Mouse (Mus musculus) forebrain, embryonic 13.5 days (tissue): ENCODE results near the gene Cmtm2b. TPM values are rescaled to one million over a fixed set of nuclear protein-coding genes. Genes with fewer than 3 reads are reported as not detected.

Experiments
- ATAC-seq: fragments of 200-750 bp; cut with Nextera tagmentation; 2 replicates; pipeline ENCODE4 v1.8.0; 2017
- H3K27ac ChIP-seq: fragments of 300-500 bp; sonication (generic); 2 replicates; pipeline ENCODE4 v1.5.1; 2015; ENCODE audit warnings: inconsistent platforms, mild to moderate bottlenecking, moderate library complexity
- H3K27me3 ChIP-seq: fragments of 300-500 bp; sonication (generic); 2 replicates; pipeline ENCODE4 v1.6.1; 2015; ENCODE audit warnings: mild to moderate bottlenecking, inconsistent platforms
- H3K36me3 ChIP-seq: fragments of 300-500 bp; sonication (generic); 2 replicates; pipeline ENCODE4 v1.6.1; 2015; ENCODE audit warnings: mild to moderate bottlenecking, inconsistent platforms; ENCODE audit not compliant: poor library complexity, severe bottlenecking
- H3K4me1 ChIP-seq: fragments of 300-500 bp; sonication (generic); 2 replicates; pipeline ENCODE4 v1.6.1; 2015; ENCODE audit warnings: inconsistent platforms
- H3K4me2 ChIP-seq: fragments of 300-500 bp; sonication (generic); 2 replicates; pipeline ENCODE4 v1.6.1; 2015; ENCODE audit warnings: inconsistent platforms, mild to moderate bottlenecking, moderate library complexity
- H3K4me3 ChIP-seq: fragments of 300-500 bp; sonication (generic); 2 replicates; pipeline ENCODE4 v1.5.1; 2015; ENCODE audit warnings: mild to moderate bottlenecking, inconsistent platforms
- H3K9ac ChIP-seq: fragments of 300-500 bp; sonication (generic); 2 replicates; pipeline ENCODE4 v1.6.1; 2015; ENCODE audit warnings: mild to moderate bottlenecking, inconsistent platforms
- H3K9me3 ChIP-seq: fragments of 300-500 bp; sonication (generic); replicated peaks from 2 replicates; pipeline ENCODE4 v1.6.1; 2016; ENCODE audit warnings: inconsistent platforms
- WGBS: fragments of 180-500 bp; shearing (Covaris S2); methylation state at CpG from one replicate; pipeline ENCODE4 v1.1.7; 2015; 5-methylcytosine and 5-hydroxymethylcytosine counted together
- polyA plus RNA-seq: library from polyadenylated mRNA; unstranded; fragments of >200 nt; fragmentation: Nextera tagmentation; extraction: Ambion mirVana; gene quantifications from 2 replicates; pipeline ENCODE4 v1.2.1, GENCODE M21; 2015

Gene Cmtm2b
- polyA plus RNA-seq, 1 experiment from 2014 or later: not detected

- no peaks in the 10 kb centered on the region for H3K27me3 ChIP-seq
- H3K4me2 ChIP-seq: no peak overlapping the region
- H3K36me3 ChIP-seq: peaks cover 21% of the 10 kb centered on the region; the same call in 1 of the 2 replicates
- H3K27ac ChIP-seq: no peak overlapping the region
- H3K9ac ChIP-seq: no peak overlapping the region
- no peak overlapping the region for H3K4me3 ChIP-seq
- peaks cover 10% of the 10 kb centered on the region; the same call in 1 of the 2 replicates for H3K4me1 ChIP-seq
- no peak for ATAC-seq
- no peaks in the 10 kb centered on the region for H3K9me3 ChIP-seq
- WGBS: 92% methylated on average over 5 of the region's 5 CpGs
Observed at GRCm38 (mm10) chr8:104344622-104345021, 22.6 kb downstream of the Cmtm2b start.

DNA sequence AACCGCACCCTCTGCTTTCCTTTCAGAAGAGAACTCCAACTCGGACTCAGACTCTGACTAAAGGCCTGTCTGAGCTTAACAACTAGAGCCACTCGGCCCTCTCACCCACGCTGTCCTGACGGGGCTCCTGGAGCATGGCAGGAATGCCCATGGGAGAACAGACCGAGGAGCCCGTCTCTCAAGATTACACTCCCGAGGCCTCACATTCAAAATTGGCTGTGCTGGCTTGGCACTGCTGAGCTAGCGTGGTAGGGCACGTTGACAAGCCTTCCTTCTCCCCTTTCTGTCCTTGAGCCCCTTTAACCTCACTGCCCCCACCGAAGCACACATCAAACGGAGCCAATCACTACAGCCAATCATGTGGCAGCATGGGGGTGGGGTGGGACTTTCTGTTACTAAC, 24.7 kb downstream of the Cmtm2b start:
- no peak overlapping the region for H3K27ac ChIP-seq
- no peaks in the 10 kb centered on the region for H3K27me3 ChIP-seq
- no peak overlapping the region for H3K4me3 ChIP-seq
- H3K4me1 ChIP-seq: 0 out of 2 replicates have a peak, but pooled peaks cover under 1% of the 10 kb centered on the region
- ATAC-seq: no peak
- H3K36me3 ChIP-seq: peaks cover 29% of the 10 kb centered on the region; the same call in 1 of the 2 replicates
- H3K9ac ChIP-seq: no peak overlapping the region
- WGBS: 61% methylated on average over 12 of the region's 12 CpGs
- H3K4me2 ChIP-seq: no peak overlapping the region
- H3K9me3 ChIP-seq: no peaks in the 10 kb centered on the region

GRCm38 (mm10) chr8:104348971-104349370, 26.9 kb downstream of the Cmtm2b start:
- Histone ChIP-seq H3K9me3 (no peaks in the 10 kb centered on the region), H3K27ac (no peak overlapping the region), H3K27me3 (no peaks in the 10 kb centered on the region), H3K36me3 (peaks cover 37% of the 10 kb centered on the region), H3K4me2 (no peak overlapping the region), H3K4me1 (peaks cover 10% of the 10 kb centered on the region; the same call in 1 of the 2 replicates), H3K4me3 (no peak overlapping the region), H3K9ac (no peak overlapping the region)
- ATAC-seq: no peak
- 95% methylated on average over 5 of the region's 5 CpGs for WGBS

DNA sequence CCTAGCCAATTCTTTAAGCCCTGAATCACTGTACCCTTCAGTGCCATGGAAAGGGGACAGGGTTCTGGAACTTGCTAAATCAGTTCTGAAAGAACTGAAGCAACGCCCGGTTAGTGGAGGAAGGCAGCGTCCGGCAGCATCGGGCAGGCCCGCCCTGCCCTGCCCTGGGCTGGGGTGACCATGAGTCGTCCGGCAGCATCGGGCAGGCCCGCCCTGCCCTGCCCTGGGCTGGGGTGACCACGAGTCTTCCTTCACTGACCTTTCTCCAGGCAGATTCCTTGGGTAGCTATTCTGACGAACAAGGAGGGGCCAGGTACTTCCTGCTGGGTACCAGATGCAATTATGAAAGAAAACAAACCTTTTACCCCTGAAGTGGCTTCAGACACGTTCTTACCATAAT, 28.0 kb downstream of the Cmtm2b start:
- no peaks in the 10 kb centered on the region for H3K27me3 ChIP-seq
- ATAC-seq: no peak
- H3K4me1 ChIP-seq: peaks cover 10% of the 10 kb centered on the region; the same call in 1 of the 2 replicates
- H3K27ac ChIP-seq: no peak overlapping the region
- 88% methylated on average over 13 of the region's 13 CpGs for WGBS
- H3K36me3 ChIP-seq: peaks cover 46% of the 10 kb centered on the region
- no peak overlapping the region for H3K9ac ChIP-seq
- H3K4me2 ChIP-seq: no peak overlapping the region
- no peaks in the 10 kb centered on the region for H3K9me3 ChIP-seq
- no peak overlapping the region for H3K4me3 ChIP-seq

- 52% methylated on average over 5 of the region's 5 CpGs for WGBS
- Histone ChIP-seq H3K4me2 (no peak overlapping the region), H3K4me3 (no peak overlapping the region), H3K36me3 (peaks cover 42% of the 10 kb centered on the region), H3K27ac (no peak overlapping the region), H3K4me1 (peaks cover 10% of the 10 kb centered on the region; the same call in 1 of the 2 replicates), H3K9ac (no peak overlapping the region), H3K27me3 (no peaks in the 10 kb centered on the region), H3K9me3 (no peaks in the 10 kb centered on the region)
- ATAC-seq: peak; percentile 30; the same call in 1 of the 2 replicates
Observed at GRCm38 (mm10) chr8:104353186-104353585, 31.2 kb downstream of the Cmtm2b start.

DNA sequence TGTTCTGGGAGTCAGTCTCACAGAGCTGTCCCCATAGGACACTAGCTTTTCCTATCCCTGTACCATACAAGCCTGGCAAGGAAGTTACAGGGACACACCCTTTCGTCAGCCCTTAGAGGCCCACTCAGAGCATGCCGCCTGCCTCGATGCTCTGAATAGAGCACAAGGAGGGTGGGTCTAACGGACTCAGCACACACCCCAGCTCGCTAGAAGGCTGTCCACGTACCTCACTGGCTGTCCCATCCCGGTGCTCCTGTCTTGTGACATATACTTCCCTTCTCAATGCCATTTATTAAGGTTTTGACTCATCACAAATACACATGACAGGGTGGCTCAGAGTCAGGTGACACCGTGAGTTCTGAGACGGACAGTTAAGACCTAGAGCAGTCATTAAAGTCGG, 32.5 kb downstream of the Cmtm2b start:
- Histone ChIP-seq H3K36me3 (peaks cover 35% of the 10 kb centered on the region), H3K9me3 (no peaks in the 10 kb centered on the region), H3K27ac (no peak overlapping the region), H3K9ac (no peak overlapping the region), H3K4me2 (no peak overlapping the region), H3K4me3 (no peak overlapping the region), H3K4me1 (peaks cover 11% of the 10 kb centered on the region), H3K27me3 (no peaks in the 10 kb centered on the region)
- no peak for ATAC-seq
- 90% methylated on average over 10 of the region's 10 CpGs for WGBS

DNA sequence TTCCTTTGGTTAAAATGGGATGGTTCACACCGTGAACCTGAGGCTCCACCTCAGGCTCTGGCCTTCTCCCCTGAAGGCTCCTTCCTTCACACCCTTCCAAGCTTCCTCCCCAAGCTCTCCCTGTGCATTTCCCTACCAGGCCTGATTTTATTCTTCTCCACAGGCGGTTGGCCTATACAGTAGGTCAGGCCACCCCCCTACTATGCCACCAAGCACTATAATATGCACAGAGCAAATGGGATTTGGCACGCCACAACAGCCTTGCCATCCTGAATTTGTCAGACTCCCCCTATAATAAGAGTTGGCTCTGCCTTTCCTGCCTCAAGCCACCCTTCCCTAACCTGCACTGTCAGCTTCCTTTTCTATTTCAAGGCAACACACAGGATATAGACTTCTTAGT, 36.6 kb downstream of the Cmtm2b start:
- H3K9me3 ChIP-seq: no peaks in the 10 kb centered on the region
- ATAC-seq: no peak
- H3K4me1 ChIP-seq: peaks cover 6% of the 10 kb centered on the region
- H3K4me2 ChIP-seq: no peak overlapping the region
- H3K27me3 ChIP-seq: no peaks in the 10 kb centered on the region
- peaks cover 19% of the 10 kb centered on the region for H3K36me3 ChIP-seq
- H3K4me3 ChIP-seq: no peak overlapping the region
- no peak overlapping the region for H3K27ac ChIP-seq
- no peak overlapping the region for H3K9ac ChIP-seq
- 83% methylated on average over 3 of the region's 3 CpGs for WGBS

- H3K9me3 ChIP-seq: no peaks in the 10 kb centered on the region
- peaks cover 11% of the 10 kb centered on the region; the same call in 1 of the 2 replicates for H3K36me3 ChIP-seq
- H3K4me2 ChIP-seq: no peak overlapping the region
- no peaks in the 10 kb centered on the region for H3K27me3 ChIP-seq
- no peak overlapping the region for H3K4me3 ChIP-seq
- no peak overlapping the region for H3K9ac ChIP-seq
- ATAC-seq: no peak
- H3K4me1 ChIP-seq: peaks cover 6% of the 10 kb centered on the region
- WGBS: 67% methylated on average over 15 of the region's 15 CpGs
- H3K27ac ChIP-seq: no peak overlapping the region
Observed at GRCm38 (mm10) chr8:104359778-104360456, 37.9 kb downstream of the Cmtm2b start.

GRCm38 (mm10) chr8:104365695-104366094, 43.7 kb downstream of the Cmtm2b start:
- ATAC-seq: no peak
- 93% methylated on average over 9 of the region's 9 CpGs for WGBS

DNA sequence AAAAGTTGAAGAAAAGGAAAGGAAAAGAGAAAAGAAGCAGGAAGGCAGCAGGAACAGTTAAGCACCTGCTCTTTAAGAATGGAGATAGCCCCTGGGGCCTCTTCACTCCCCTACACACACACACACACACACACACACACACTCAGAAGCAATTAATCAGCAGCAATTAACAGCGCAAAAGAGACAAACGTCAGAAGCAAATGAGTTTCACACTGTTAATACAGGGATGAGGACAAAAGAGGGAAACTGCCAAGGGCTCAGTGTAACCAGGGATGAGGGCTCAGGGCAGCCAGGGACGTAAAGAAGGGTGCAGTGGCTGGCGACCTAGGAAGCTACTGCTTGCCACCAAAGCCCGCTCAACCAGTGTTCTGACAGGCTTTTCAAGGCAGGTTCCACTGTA, 45.4 kb downstream of the Cmtm2b start:
- no peak overlapping the region for H3K4me3 ChIP-seq
- H3K36me3 ChIP-seq: no peaks in the 10 kb centered on the region
- peak; percentile 76 for ATAC-seq
- 17% methylated on average over 5 of the region's 5 CpGs for WGBS
- H3K4me2 ChIP-seq: 0 out of 2 replicates have a peak overlapping the region, but pooled peaks have one; percentile 15
- H3K27ac ChIP-seq: no peak overlapping the region
- no peaks in the 10 kb centered on the region for H3K9me3 ChIP-seq
- no peak overlapping the region for H3K9ac ChIP-seq
- no peaks in the 10 kb centered on the region for H3K27me3 ChIP-seq
- peaks cover 33% of the 10 kb centered on the region for H3K4me1 ChIP-seq

More at GRCm38 (mm10) chr8:104365695-104366094, 43.7 kb downstream of the Cmtm2b start:
- H3K4me2 ChIP-seq: no peak overlapping the region
- H3K9me3 ChIP-seq: no peaks in the 10 kb centered on the region
- H3K4me1 ChIP-seq: peaks cover 33% of the 10 kb centered on the region
- no peak overlapping the region for H3K9ac ChIP-seq
- no peaks in the 10 kb centered on the region for H3K36me3 ChIP-seq
- no peak overlapping the region for H3K4me3 ChIP-seq
- H3K27ac ChIP-seq: no peak overlapping the region
- no peaks in the 10 kb centered on the region for H3K27me3 ChIP-seq

- H3K4me3 ChIP-seq: no peak overlapping the region
- peak; percentile 16; the same call in 1 of the 2 replicates for ATAC-seq
- 73% methylated on average over 12 of the region's 12 CpGs for WGBS
- H3K27me3 ChIP-seq: no peaks in the 10 kb centered on the region
- peaks cover 33% of the 10 kb centered on the region for H3K4me1 ChIP-seq
- H3K27ac ChIP-seq: no peak overlapping the region
- no peak overlapping the region for H3K9ac ChIP-seq
- no peaks in the 10 kb centered on the region for H3K9me3 ChIP-seq
- no peaks in the 10 kb centered on the region for H3K36me3 ChIP-seq
- no peak overlapping the region for H3K4me2 ChIP-seq
Observed at GRCm38 (mm10) chr8:104369591-104369990, 47.6 kb downstream of the Cmtm2b start.

- no peak overlapping the region for H3K27ac ChIP-seq
- H3K27me3 ChIP-seq: no peaks in the 10 kb centered on the region
- no peak for ATAC-seq
- H3K4me1 ChIP-seq: peaks cover 37% of the 10 kb centered on the region
- no peaks in the 10 kb centered on the region for H3K9me3 ChIP-seq
- H3K36me3 ChIP-seq: no peaks in the 10 kb centered on the region
- no peak overlapping the region for H3K4me2 ChIP-seq
- WGBS: 83% methylated on average over 6 of the region's 6 CpGs
- H3K9ac ChIP-seq: no peak overlapping the region
- no peak overlapping the region for H3K4me3 ChIP-seq
Observed at GRCm38 (mm10) chr8:104370071-104370470, 48.0 kb downstream of the Cmtm2b start.

- Histone ChIP-seq H3K4me3 (no peak overlapping the region), H3K9ac (no peak overlapping the region)
- WGBS: 91% methylated on average over 6 of the region's 6 CpGs
Observed at GRCm38 (mm10) chr8:104371121-104371520, 49.1 kb downstream of the Cmtm2b start.

More at GRCm38 (mm10) chr8:104371121-104371520, 49.1 kb downstream of the Cmtm2b start:
- Histone ChIP-seq H3K4me1 (peaks cover 48% of the 10 kb centered on the region), H3K4me2 (no peak overlapping the region), H3K9me3 (no peaks in the 10 kb centered on the region), H3K36me3 (no peaks in the 10 kb centered on the region), H3K27ac (no peak overlapping the region), H3K27me3 (no peaks in the 10 kb centered on the region)
- ATAC-seq: no peak
